Mouse (Mus musculus): ENCODE results near the gene Zfp799. TPM values are rescaled to one million over a fixed set of nuclear protein-coding genes. Genes with fewer than 3 reads are reported as not detected.

The Zfp799 gene
- 9.2 and 9.3 TPM in 2 replicates for polyA plus RNA-seq (2021; fragmentation: Nextera tagmentation)
- long read RNA-seq, experiment 1, full-length matches to known transcripts = 16 of 27 reads
- long read RNA-seq, experiment 1, partial matches to known transcripts = 0 of 27 reads
- long read RNA-seq, experiment 1, other reads (novel, unspliced or antisense) = 11 of 27 reads
- long read RNA-seq, experiment 2, partial matches to known transcripts = 0 of 3 reads
- long read RNA-seq, experiment 2, other reads (novel, unspliced or antisense) = 3 of 3 reads

GRCm38 (mm10) chr17:32829540-32830417 is at the start of gene Zfp799:
Gene Zfp799 (minus strand): TSS chr17:32830261.

GRCm38 (mm10) chr17:32809544-32810374 is 20.3 kb downstream of the Zfp799 start, which contains the start of gene Zfp811:
Gene Zfp811 (minus strand): TSS chr17:32809931.

GRCm38 (mm10) chr17:32788094-32788559 is 41.9 kb downstream of the Zfp799 start, which contains the start of gene Zfp871:
Gene Zfp871 (minus strand): TSS chr17:32788287.

Other genes with a start within 250 kb of the Zfp799 start
- gene Cyp4f37, start 209.0 kb downstream of the Zfp799 start, polyA plus RNA-seq (2021; fragmentation: Nextera tagmentation) = not detected in 2 replicates
- gene Cyp4f40, start 171.4 kb downstream of the Zfp799 start, polyA plus RNA-seq (2021; fragmentation: Nextera tagmentation) = not detected in 2 replicates
- gene Cyp4f15, start 144.6 kb downstream of the Zfp799 start, polyA plus RNA-seq (2021; fragmentation: Nextera tagmentation) = 13.9 and 19.8 TPM in 2 replicates
- 7.2 and 10.7 TPM in 2 replicates for gene Zfp871, start 42.0 kb downstream of the Zfp799 start, polyA plus RNA-seq (2021; fragmentation: Nextera tagmentation)
- gene Zfp811, start 20.3 kb downstream of the Zfp799 start, polyA plus RNA-seq (2021; fragmentation: Nextera tagmentation) = 3.8 TPM in 2 replicates
- gene Zfp870, start 61.4 kb upstream of the Zfp799 start, polyA plus RNA-seq (2021; fragmentation: Nextera tagmentation) = 3.2 and 4.0 TPM in 2 replicates
- gene Cyp4f14, start 87.1 kb upstream of the Zfp799 start, polyA plus RNA-seq (2021; fragmentation: Nextera tagmentation) = 8.7 and 9.4 TPM in 2 replicates
- gene Cyp4f13, start 117.1 kb upstream of the Zfp799 start, polyA plus RNA-seq (2021; fragmentation: Nextera tagmentation) = 6.8 and 9.1 TPM in 2 replicates
- 3.0 and 3.5 TPM in 2 replicates for gene Zfp472, start 135.6 kb upstream of the Zfp799 start, polyA plus RNA-seq (2021; fragmentation: Nextera tagmentation)
- gene Zfp952, start 162.9 kb upstream of the Zfp799 start, polyA plus RNA-seq (2021; fragmentation: Nextera tagmentation) = 9.2 and 10.8 TPM in 2 replicates
- gene Zfp763, start 203.1 kb upstream of the Zfp799 start, polyA plus RNA-seq (2021; fragmentation: Nextera tagmentation) = 8.8 and 12.4 TPM in 2 replicates
- not detected in 2 replicates for gene 4921501E09Rik, start 237.8 kb upstream of the Zfp799 start, polyA plus RNA-seq (2021; fragmentation: Nextera tagmentation)

All from left cerebral cortex, adult 6 months (tissue).